Mouse (Mus musculus) cortical plate, adult 2 months (tissue): ENCODE data around the gene Cd164l2.

ENCODE experiments used
- CTCF ChIP-seq: fragments of 200-500 bp; IDR thresholded peaks from 2 replicates; pipeline ENCODE4 v1.5.1; 2011; ENCODE audit warnings: mild to moderate bottlenecking, control low read depth, low read length; ENCODE audit not compliant: insufficient read depth; ENCODE audit errors: extremely low read depth
- POLR2A ChIP-seq: fragments of 200-500 bp; IDR thresholded peaks from 2 replicates; pipeline ENCODE4 v1.6.1; 2011; ENCODE audit warnings: mild to moderate bottlenecking, low read length, control low read depth; ENCODE audit not compliant: insufficient read depth; ENCODE audit errors: extremely low read depth

DNA sequence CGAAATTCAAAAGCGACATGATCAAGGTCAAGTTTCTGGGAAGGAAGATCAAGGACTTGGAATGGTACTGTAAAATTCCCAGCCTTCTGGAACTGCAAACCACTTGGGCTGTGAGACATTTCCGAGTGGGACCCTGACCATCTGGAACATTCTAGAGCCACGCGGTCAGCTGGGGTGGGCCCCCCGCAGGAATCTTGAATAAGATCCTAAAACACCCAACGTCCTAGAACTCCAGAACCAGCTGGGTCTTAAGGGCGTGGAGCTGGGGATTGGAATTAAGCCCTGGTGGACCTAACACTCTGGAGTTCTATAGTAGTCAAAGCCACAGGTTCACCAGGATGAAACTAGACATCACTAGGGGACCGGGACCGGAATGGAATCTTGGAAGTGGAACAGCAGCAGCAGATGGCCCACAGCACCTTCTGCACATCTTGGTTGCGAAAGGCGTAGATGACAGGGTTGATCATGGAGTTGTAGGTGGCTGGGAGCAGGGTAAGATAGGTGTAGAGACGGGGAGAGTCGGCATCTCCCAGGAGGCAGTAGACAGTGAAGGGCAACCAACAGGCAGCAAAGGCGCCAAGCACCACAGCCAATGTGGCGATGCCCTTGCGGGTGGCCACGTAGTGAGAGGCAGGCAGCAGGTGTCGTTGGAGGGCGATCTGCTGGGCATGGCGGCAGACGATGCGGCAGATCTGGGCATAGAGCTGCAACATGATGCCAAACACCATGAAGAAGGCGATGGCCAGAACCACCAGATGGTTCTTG, 1.7 kb upstream of the Cd164l2 start:
- no peak for TF ChIP-seq CTCF
- TF ChIP-seq POLR2A = no peak
